Mouse (Mus musculus) cerebellum, adult 9-10 months (tissue): ENCODE data around the gene Ccr7.
A peak's percentile ranks its signal among the peaks of the same experiment; 100 is the strongest.

Experiments used
- DNase-seq: peaks from one replicate; pipeline ENCODE4 v3.0.0; 2022

The Ccr7 gene

DNA sequence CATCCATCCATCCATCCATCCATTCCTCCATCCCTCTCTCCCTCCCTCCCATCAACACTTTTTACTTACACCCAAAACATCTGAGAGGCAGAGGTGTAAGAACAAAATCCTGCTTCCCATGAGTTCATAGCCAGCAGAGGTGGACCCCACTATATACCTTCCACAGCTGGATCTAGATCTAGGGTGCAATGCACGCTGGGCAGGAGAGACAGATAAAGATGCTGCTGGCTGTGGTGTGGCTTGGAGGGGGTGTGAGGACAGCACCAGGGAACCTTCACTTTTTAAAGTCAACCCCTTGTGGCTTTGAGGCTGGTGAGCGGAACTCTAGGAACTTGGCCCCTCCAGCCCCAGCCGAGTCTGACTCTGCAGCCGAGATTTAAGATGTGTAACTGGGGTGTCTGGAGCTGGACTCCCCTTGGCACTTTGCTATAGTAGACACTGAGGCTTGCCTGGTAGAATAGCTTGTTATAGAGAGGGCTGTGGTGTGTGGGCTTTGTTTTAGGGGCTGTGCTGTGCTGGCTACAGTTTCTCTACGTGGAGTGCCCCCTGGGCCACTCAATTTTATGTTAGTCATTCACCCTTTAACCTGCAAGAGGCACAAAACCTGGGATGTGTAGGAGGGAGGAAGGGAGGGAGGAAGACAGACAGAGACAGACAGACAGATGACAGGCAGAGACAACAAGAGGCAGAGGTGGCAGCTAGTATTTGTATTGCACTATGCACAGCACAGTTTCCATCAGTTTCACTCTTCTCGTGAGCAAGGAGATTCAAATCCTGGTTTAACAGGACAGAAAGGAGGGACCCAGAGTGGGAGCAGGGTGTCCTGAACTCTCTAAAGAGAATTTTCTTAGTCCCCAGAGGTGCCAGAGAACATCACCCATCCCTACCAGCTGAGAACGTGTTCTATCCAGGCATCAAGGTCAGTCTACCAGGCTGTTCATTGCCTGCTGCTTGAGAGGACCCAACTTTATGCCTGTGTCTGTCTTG, 817 bp downstream of the Ccr7 start:
- DNase-seq = no peak

GRCm38 (mm10) chr11:99152323-99153144, 2.3 kb downstream of the Ccr7 start:
- no peak for DNase-seq

DNA sequence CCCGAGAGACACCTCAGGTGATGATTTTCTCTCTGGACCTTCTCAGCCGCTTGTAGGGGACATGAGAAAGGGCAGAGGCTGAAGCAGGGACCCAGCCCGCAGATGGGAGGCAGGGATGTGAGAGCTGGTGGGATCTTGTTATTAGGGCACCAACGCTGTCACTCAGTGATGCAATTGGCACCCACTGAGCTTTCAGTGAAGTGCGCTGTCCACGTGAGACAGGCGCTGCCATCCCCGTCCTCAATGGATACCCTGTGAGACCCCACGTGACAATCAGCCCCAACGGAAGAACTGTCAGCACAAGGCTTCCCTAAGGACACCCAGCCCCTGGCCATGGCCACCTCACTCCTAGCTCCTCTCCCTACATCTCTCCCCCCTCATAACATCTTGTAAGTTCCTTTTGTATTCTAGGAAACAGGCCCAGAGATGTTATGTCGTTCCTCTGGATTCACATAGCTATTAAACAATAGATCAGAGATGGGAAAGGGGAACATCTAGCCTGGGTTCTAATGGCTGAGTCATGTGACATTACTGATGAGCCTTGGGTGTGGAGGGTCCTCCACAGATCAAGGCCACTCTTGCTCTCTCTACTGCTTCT, 3.4 kb downstream of the Ccr7 start:
- DNase-seq = no peak

- no peak for DNase-seq
These were observed 4.0 kb downstream of the Ccr7 start for GRCm38 (mm10) chr11:99150889-99151288.

GRCm38 (mm10) chr11:99149898-99150757, 4.7 kb downstream of the Ccr7 start:
- peak; percentile 32 for DNase-seq

DNA sequence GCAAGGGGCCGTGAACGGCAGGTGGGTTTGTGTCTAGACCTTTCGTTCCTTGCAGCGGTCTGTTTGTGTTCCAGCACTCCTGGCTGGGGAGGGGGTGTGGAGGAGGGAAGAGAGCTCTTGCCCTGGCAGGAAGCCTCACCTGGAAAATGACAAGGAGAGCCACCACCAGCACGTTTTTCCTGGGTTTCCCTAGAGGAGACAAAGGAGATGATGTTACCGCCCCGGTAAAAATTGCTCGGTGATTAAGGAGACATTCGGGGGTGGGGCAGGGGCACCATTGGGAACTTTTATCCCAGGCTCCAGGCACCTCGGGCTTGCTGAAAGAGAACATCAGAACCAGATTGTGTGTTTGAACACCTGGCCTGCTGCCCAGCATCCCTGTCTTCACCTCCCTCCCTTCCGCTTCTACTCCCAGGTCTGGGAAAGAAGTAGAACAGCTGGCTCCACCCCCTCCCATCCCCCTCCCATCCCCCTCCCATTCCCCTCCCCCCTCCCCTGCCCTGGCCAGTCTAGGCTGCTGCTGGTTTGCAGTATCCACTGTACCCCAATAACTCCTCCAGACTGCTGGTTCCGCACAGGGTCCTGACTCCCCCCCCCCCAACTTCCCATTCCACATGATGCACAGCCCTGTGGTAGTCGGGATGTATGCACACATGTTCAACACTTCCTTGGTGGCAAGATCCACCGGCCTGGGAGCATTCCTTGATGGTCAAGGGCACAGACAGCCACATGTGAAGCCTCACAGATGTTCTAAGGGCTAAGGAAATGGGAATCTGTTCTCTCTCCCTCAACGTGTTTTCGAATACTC, 5.8 kb downstream of the Ccr7 start:
- DNase-seq = no peak

DNA sequence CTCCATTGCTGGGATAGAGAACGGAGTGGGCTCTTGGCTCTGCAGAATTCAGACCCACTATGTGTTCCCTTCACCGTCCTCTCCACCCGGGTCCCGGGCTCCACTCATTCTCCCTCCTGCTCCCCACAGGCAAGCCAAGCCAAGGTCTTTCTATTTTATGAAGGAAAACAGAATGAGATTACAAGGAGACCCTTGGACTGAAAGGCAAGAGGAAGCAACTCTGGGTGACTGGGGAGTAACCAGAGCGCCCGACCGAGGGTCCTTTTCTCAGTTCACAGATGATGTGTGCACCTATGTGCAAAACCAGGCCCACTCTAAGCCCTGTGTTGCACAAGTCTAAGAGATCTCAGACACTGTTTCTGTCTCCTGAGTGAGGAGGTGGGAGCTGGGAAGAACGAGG, 6.5 kb downstream of the Ccr7 start:
- no peak for DNase-seq

DNA sequence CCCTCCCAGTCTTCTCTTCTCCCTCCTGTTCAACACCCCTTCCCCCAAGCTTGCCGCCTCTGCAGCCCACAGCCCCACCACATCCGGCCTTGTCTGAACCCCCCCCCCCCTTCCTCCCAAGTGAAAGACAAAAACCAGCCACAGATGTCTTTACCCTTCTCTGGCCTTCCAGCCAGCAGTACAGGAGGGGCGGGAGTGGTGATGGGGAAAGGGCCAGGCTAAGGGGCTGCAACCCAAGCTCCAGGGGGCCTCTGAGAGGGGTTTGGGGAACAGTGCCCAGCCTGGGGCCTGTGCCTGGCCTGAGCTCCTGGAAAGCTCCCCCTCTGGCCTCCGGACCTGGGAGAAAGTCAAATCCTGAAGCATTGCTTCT, 7.0 kb downstream of the Ccr7 start:
- DNase-seq = no peak

DNA sequence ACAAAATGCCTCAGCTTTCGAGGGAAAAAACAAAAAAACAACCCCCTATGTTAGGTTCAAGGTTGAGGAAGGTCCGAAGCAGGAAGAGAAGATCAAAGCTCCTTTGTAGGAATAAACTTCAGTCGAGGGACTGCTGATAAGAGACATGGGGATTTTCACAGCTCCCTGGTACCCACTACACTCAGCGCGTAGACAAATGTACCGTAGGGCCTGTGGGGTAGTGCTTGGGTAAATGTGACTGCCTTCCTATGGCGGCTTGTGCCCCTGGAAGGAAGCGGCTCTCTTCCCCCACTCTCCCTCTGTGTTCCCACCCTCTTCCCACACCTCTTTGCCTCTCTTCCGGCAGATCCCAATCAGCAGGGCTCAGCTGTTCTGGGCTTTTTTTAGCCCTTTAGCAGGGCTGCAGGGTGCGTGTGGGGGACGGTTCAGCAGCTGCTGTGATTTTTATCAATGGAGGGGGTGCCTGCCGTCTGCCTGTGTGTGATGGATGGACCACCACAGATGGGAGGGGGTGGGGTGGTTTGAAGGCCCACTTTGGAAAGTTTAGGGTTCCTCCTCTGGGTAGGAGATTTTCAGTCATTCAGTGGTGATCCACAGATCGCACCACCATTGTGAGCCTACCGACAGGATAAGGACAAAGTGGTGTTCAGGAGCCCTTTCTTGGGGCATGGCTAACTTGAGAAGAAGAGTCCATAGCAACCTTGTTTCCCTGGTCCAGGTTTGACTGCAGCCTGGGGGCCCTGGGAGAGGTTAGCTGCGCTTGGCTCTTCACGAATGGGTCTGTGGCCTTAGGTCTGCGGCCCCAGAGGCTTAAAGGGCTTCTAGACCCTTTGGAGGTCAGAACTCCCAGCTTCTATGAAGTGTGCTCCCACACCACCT, 7.6 kb downstream of the Ccr7 start:
- no peak for DNase-seq

DNA sequence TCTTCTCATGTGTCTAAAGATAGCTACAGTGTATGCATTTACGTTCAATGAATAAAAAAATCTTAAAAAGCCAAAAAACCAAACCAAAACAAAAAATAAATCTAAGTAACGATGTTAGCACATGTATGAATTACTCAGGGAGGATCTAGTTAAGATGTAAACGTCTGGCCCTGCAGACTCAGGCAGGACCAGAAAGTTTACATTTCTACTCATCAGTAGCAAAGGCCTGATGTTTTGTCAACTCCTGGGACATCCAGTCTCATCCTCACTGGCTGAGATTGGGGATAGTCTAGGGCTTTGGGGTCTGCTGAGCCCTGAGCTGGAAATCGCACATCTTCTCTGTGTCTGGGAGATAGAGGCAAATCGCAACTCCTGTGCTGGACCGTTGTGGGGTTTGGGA, 8.3 kb downstream of the Ccr7 start:
- DNase-seq = no peak

DNA sequence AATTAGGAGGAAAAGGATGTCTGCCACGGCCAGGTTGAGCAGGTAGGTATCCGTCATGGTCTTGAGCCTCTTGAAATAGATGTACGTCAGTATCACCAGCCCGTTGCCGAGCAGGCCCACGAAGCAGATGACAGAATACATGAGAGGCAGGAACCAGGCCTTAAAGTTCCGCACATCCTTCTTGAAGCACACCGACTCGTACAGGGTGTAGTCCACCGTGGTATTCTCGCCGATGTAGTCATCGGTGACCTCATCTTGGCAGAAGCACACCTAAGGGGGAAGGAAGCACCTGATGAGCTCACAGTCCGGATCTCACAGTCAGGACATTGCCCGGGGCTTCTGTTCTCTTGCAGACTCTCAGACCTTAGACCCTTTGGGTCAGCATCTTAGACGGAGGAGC, 9.1 kb downstream of the Ccr7 start:
- no peak for DNase-seq

- DNase-seq = no peak
These were observed 9.9 kb downstream of the Ccr7 start for GRCm38 (mm10) chr11:99144940-99145339.

DNA sequence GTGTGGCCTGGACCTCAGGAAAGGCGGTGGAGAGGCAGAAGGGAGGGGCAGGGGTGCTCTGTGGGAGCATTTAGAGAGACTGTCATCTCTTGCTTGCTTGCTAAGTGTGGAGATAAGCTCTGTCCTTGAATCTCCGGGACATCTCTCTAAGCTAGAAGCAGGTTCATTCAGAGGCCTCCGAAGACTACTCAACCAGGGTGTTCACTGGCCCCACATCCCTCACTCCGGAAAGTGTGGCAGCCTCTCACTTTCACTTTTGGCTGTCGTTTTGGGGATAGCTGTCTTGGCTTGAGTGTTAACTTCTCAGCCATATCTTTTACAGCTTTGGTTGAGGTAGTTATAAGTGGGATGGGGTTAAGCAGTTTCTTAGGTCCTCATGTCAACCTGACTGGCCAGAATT, 10.4 kb downstream of the Ccr7 start:
- DNase-seq = no peak

- no peak for DNase-seq
These were observed 11.5 kb downstream of the Ccr7 start for GRCm38 (mm10) chr11:99143123-99144082.

DNA sequence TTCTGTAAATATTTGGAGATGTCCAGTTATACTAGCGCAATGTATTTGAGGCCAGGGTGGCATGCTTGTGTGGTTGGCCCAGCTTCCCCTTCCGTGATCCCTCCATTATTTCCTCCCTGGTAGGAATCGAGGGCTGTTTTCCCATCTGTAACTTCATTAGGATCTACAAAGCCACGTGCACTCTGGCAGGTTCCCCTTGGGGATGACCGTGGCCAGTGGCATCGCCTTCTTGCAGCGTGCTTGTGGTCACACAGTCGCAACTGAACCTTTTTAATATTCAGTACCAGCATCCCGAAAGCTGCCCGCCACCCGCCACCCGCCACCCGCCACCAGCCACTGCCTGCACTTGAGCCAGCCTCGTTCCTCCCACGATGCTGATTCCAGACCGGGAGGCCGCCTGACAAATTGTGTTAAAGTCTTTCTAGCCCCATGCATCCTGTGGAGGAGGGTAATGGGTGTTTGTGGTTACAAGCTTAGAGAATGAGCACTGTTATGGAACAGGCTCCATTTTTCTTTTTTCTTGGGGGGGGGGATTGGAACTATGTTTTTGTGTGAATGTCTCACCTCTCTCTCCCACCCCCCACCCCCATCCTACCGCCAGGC, 12.3 kb downstream of the Ccr7 start:
- no peak for DNase-seq

- DNase-seq = no peak
These were observed 12.8 kb downstream of the Ccr7 start for GRCm38 (mm10) chr11:99142046-99142445.

- DNase-seq = no peak
These were observed 13.3 kb downstream of the Ccr7 start for GRCm38 (mm10) chr11:99141600-99141999.

DNA sequence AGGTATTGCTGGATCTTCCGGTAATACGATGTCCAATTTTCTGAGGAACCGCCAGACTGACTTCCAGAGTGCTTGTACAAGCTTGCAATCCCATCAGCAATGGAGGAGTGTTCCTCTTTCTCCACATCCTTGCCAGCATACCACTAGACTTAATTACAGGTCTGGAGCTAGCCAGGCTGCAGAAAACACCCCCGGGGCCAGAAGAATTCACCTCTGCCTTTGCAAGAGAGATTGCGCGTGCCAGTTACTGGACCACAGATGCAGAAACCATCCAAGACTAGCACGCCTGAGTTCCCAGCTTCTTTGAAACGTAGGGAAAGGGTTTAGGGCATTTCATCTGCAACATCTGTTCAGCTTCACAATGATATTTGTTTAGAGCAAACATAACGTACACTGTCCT, 15.9 kb downstream of the Ccr7 start:
- no peak for DNase-seq

DNA sequence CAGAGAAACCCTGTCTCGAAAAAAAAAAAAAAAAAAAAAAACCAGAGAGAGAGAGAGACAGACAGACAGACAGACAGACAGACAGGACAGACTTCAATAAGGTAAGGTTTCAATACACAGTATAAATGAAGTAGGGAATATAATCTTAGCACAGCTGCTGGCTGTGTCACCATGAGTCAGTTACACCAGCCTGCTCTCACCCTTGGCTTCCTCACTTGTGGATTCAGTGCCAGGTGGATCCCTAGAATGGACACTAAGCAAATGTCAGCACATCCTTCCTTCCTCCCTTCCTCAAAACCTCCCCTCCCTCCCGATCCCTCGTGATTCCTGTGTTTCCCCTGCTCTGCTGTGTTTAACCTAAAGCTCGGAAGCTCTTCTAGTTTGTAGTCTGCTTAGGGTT, 17.5 kb downstream of the Ccr7 start:
- DNase-seq = no peak
